Mouse (Mus musculus): ENCODE data around the gene Sh3bp1.
"Not testable (repeated sequence)": the region's sequence is repeated elsewhere in the genome, so short reads cannot be mapped to it uniquely, and the experiment has no call there.

Gene Sh3bp1

GRCm38 (mm10) chr15:78877810-78878390 is 21.7 kb upstream of the Sh3bp1 start:
- DNase-seq (ENCODE audit: low spot score in 2 of 2): no peak

GRCm38 (mm10) chr15:78878792-78879516 is 20.6 kb upstream of the Sh3bp1 start:
- not testable (repeated sequence) for DNase-seq (ENCODE audit: low spot score in 2 of 2)

GRCm38 (mm10) chr15:78880432-78880831 is 19.1 kb upstream of the Sh3bp1 start:
- no peak for DNase-seq (ENCODE audit: low spot score in 2 of 2)

DNA sequence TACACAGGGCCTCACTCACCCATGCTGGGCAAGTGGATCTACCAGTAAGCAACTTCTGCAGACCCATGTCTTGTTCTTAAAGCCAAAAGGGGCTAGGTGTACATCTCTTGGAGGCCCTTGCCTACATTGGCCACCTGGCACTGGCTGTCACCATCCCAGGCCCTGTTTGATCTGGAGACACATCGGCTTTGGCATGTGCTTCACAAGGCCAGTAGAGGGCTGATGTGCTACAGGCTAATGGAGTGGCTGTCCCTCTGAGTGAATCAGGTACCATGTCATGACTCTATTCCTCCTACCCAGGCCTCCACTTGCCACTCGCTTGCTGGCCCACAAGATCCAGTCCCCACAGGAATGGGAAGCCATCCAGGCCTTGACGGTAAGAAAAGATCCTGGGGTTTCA is 17.7 kb upstream of the Sh3bp1 start:
- no peak for DNase-seq (ENCODE audit: low spot score in 2 of 2)

DNA sequence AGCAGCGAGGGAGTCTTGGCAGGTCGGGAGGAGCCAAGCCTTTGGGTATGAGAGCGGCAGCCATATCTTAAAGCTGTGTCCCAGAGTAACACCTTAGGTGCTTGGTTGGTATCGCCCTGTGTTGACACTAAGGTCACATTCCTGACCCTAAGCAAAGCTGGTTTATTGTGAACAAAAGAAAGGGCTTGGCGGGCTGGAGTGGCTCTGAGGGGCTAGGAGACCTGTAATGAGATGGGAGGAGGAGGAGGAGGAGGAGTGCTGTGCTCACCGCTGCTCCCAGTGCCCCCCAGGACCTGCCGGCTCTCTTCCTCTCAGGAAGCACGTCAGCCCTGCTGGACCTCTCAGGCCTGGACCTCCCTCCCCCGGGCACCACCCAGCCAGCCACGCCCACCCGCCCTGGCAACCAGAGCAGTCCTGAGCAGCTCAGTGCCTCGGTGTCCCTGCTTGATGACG is 10.1 kb upstream of the Sh3bp1 start:
- no peak for DNase-seq (ENCODE audit: low spot score in 2 of 2)

DNA sequence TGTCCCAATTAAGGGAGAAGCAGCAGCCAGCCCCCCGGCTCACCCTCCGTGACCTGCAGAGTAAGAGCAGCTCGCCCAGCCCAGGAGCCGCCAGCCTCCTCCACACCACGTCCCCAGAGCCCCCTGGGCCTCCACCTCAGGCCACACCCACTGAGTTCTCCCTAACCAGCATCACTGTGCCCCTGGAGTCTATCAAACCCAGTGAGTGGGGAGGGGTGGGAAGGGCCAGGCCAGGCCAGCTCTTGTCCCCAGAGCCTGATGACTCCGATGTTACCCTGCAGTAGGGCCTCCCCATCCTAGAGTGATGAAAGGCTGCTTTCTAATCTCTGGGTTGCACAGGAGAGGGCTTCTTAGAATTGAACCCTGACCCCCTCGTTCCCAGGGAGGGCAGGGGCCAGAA is 7.1 kb upstream of the Sh3bp1 start:
- no peak for DNase-seq (ENCODE audit: low spot score in 2 of 2)

DNA sequence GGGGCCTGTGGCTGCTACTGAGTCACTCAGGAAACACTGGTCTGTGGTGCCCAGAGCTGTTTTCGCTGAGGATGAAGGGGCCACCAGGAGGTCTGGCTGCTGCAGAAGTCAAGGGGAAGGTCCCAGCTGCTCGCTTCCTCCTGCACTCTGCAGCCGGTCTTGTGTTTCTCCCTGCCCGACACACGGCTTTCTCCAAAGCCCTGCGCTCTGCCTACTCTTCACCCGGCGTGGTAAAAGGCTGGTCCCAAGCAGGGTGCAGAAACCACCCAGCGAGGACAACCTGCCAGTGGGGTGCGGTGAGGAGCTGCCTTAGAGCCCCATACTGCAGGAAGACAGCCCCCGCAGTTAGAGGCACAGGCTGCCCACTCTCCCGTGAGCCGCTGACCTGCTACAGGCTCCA is 4.8 kb upstream of the Sh3bp1 start:
- no peak for DNase-seq (ENCODE audit: low spot score in 2 of 2)

DNA sequence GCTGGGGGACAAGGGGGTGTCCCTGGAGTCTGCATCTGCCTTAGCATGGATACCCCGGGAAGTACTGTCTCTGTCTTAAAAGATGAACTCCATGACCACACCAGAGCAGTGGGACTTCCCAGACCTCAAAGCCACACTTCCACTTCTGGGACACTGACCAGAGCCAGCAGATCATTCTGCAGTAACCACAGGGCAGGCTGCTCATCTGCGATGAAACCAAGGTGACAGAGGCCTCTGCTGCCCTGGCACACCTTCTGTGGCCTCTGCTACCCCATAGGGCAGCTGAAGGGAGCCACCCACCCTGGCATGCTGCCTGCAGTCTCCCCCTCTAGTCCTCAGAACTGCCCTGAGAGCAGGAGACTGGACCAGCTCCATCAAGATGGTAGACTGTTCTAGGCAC is 3.8 kb upstream of the Sh3bp1 start:
- DNase-seq (ENCODE audit: low spot score in 2 of 2): no peak

GRCm38 (mm10) chr15:78896149-78896548 is 3.4 kb upstream of the Sh3bp1 start:
- no peak for DNase-seq (ENCODE audit: low spot score in 2 of 2)

- DNase-seq (ENCODE audit: low spot score in 2 of 2): no peak
Observed at GRCm38 (mm10) chr15:78897488-78897887, 2.1 kb upstream of the Sh3bp1 start.

DNA sequence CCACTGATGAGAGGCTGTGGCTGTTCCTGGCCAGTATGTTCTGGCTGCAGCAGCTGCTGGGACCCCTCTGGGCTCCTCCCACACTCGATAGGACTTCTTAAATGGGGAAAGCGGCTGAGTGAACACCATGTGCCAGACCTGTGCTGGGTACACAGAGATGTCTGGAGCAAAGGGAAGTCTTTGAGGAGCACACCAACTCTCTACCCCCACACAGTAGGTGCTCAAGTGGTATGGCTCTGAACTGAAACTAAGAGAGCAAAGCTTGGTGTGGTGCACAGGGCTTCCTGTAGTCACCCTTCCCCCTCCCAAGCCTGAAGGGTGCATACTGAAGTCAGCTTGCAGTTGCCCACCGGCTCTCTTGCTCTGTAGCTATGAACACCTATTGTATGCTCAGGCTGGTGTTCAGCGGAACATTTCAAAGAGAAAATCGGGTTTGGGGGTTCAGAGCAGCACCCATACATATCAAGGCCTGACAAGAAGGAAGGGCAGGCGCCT is 1.0 kb upstream of the Sh3bp1 start:
- DNase-seq (ENCODE audit: low spot score in 2 of 2): no peak

- DNase-seq (ENCODE audit: low spot score in 2 of 2): no peak
Observed at GRCm38 (mm10) chr15:78899409-78899739, 194 bp upstream of the Sh3bp1 start, which contains the start of gene Gm49510. Gm49510 (plus strand) TSS chr15:78899667.

DNA sequence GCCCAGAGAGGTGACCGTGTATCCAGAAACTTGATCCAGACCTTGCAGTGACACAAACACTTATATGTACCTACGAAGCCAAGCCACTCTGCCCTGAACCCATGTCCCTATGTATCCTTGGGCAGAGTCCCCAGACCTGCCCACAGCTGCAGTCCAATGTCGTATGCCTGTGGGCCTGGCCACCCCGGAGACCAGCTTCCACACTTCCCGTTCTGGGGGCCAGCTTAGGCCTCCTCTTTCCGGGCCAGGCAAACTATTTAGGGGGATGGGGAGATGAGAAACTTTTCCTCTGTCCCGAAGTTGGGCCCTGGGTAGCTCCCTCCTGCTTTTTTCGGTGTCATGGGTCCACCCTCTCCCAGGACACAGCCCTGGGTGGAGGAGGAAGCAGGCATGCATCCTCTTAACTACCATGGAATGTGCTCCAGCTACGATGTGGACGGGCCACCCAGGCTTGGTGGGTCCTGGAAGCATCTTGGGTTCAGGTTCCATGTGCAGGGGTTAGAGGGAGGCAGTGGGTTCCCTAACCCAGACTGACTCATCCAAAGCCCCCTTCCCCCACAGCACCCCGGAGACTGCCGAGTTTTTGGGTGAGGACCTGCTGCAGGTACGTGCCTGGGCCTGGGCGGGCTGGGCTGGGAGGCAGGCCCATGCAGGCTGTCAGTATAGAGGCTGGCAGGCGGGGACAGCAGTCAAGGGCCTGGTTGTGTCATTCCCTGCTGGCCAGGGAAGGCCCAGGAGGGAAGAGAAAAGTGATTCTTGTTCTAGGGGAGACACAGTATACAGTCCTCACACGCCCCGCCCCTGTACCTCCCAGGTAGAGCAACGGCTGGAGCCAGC is 1.2 kb downstream of the Sh3bp1 start:
- DNase-seq (ENCODE audit: low spot score in 2 of 2): no peak

GRCm38 (mm10) chr15:78901422-78901789 is 1.8 kb downstream of the Sh3bp1 start:
- no peak for DNase-seq (ENCODE audit: low spot score in 2 of 2)

DNA sequence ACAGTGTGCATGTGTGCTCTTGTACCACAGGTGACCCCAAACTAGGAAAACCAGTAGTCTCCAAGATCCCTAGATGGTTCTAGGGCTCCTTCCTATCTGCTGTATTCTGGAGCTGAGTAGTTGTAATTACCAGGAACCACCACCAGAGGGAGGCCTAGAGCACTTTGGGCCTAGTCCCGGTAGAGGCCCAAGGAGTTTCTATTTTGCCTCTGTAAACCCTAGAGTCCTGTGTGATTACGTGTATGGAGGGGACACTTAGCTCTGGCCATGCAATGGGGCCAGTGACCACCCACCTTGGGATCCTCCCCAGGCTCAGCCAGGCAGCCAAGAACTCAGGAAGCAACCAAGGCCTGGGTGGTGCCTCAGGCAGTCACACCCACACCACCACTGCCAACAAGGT is 3.7 kb downstream of the Sh3bp1 start:
- peak in 1 of 2 experiments; percentile 75 for DNase-seq (ENCODE audit: low spot score in 2 of 2)

- DNase-seq (ENCODE audit: low spot score in 2 of 2): no peak
Observed at GRCm38 (mm10) chr15:78908399-78908798, 8.8 kb downstream of the Sh3bp1 start.

- no peak for DNase-seq (ENCODE audit: low spot score in 2 of 2)
Observed at GRCm38 (mm10) chr15:78908982-78909381, 9.4 kb downstream of the Sh3bp1 start.

- DNase-seq (ENCODE audit: low spot score in 2 of 2): no peak
Observed at GRCm38 (mm10) chr15:78912040-78912439, 12.5 kb downstream of the Sh3bp1 start.

DNA sequence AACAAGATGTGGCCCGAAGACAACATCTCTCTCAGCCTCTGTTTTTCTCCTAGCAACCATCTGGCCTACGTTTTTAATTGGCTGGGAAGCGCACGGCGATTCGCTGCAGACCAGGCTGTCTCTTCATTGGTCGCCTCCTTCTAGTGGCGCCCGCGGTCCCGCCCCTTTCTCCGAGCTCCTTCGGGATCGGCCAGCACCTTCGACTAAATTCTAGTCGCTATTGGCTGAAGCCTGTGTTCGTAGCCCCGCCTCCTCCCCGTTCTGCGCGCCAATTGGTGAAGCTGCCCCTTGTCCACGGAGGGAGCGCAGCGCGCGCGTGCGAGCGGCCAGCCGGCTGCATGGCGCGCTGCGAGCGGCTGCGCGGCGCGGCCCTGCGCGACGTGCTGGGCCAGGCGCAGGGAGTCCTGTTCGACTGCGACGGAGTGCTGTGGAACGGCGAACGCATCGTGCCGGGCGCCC is 14.1 kb downstream of the Sh3bp1 start, which contains the start of gene Pdxp:
Gene Pdxp, plus strand, starts transcription at position 288 of the 459 bp plus-strand sequence.
- DNase-seq (ENCODE audit: low spot score in 2 of 2): peak; percentile 98

DNA sequence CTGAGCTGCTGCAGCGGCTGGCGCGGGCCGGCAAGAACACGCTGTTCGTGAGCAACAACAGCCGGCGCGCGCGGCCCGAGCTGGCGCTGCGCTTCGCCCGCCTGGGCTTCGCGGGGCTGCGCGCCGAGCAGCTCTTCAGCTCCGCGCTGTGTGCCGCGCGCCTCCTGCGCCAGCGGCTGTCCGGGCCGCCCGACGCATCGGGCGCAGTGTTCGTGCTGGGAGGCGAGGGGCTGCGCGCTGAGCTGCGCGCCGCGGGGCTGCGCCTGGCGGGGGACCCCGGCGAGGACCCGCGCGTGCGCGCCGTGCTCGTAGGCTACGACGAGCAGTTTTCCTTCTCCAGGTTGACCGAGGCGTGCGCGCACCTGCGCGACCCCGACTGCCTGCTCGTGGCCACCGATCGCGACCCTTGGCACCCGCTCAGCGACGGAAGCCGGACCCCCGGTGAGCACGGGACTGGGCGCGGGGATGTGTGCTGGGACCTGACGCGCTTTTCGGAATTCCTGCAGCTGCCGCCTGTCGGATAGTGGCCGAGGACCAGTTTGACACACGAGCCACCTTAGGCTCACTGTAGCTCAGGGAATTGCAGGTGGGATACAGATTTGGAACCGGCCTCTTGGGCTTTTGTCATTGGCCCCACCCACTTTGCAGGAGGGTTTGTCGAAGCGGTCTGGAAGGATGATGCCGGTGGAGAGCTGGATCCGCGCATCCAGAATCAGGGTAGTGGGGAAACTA is 14.7 kb downstream of the Sh3bp1 start:
- peak in 1 of 2 experiments; percentile 69 for DNase-seq (ENCODE audit: low spot score in 2 of 2)

DNA sequence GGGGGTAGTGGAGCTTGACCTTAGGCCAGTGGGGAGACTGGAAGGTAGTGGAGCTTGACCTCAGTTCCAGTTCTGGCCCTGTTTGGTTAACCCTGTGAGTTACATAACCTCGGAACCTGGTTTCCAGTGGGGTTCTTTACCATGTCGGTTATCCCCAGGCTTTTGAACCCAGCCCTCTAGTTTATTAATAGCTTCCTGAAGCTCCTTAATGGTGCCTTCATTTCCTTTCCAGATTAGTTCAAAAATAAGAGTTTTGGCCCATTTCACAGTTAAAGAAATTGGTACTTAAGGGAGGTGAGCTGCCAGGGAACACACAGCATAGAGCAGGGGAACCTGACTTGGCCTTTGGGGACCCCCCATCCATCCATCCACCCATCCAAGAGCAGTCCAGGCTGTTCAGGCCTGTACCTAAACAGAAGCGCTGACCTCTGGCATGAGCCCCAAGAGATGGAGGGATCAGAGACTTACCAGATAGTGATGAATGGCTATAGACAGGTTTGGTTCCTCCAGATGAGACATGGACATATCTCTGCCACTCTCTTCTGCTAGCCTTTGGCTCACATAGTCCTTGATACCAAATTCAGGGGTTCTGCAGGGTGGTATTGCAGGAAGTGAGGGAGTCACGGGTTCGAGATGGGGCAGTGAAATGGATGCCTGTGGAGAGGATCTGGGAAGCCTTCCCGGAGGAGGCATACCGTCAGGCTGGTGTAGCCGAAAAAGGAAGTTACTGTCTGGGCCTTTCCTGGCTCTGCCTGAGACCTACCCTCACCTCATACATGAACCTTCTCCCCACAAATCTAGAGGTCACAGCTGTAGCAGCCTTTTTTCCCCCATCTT is 15.5 kb downstream of the Sh3bp1 start:
- DNase-seq (ENCODE audit: low spot score in 2 of 2): no peak

All from frontal cortex, postnatal 10 days (tissue).